Mouse (Mus musculus): ENCODE data around the gene Nmrk2.

- TF ChIP-seq POLR2A (IDR thresholded peaks at IDR 0.05; ENCODE audit: insufficient read depth, low read depth, low read length) (no peak), CTCF (IDR thresholded peaks at IDR 0.05; ENCODE audit: insufficient read depth, low read depth, low read length) (no peak)
These were observed 14.7 kb downstream of the Nmrk2 start for GRCm38 (mm10) chr10:81187161-81187560.
